Mouse (Mus musculus) embryonic facial prominence, embryonic 14.5 days (tissue): ENCODE data around the gene Nup155. TPM values are rescaled to one million over a fixed set of nuclear protein-coding genes. Genes with fewer than 3 reads are reported as not detected.

ENCODE experiments used
- polyA plus RNA-seq: library from polyadenylated mRNA; unstranded; fragments of >200 nt; fragmentation: Nextera tagmentation; extraction: Ambion mirVana; gene quantifications from 2 replicates; pipeline ENCODE4 v1.2.1, GENCODE M21; 2014

The Nup155 gene
- polyA plus RNA-seq, 1 experiment from 2014 or later, result 15.9 TPM

Other genes with a start within 250 kb of the Nup155 start
- gene Wdr70, start 10.1 kb upstream of the Nup155 start, polyA plus RNA-seq, result 42.8 and 50.5 TPM in 2 replicates
- gene Cplane1, start 59.8 kb downstream of the Nup155 start, polyA plus RNA-seq, result 9.4 and 13.3 TPM in 2 replicates